Mouse (Mus musculus) cerebellum, postnatal 4 days (tissue): ENCODE results near the gene Clhc1.
"Not testable (repeated sequence)": the region's sequence is repeated elsewhere in the genome, so short reads cannot be mapped to it uniquely, and the experiment has no call there.

Experiments used
- DNase-seq, 2 experiments: peaks; one replicate each; pipeline ENCODE4 v3.0.0; 2022; ENCODE audit warnings: low spot score in 2 of 2, mixed read lengths in 1 of 2

Gene Clhc1

DNA sequence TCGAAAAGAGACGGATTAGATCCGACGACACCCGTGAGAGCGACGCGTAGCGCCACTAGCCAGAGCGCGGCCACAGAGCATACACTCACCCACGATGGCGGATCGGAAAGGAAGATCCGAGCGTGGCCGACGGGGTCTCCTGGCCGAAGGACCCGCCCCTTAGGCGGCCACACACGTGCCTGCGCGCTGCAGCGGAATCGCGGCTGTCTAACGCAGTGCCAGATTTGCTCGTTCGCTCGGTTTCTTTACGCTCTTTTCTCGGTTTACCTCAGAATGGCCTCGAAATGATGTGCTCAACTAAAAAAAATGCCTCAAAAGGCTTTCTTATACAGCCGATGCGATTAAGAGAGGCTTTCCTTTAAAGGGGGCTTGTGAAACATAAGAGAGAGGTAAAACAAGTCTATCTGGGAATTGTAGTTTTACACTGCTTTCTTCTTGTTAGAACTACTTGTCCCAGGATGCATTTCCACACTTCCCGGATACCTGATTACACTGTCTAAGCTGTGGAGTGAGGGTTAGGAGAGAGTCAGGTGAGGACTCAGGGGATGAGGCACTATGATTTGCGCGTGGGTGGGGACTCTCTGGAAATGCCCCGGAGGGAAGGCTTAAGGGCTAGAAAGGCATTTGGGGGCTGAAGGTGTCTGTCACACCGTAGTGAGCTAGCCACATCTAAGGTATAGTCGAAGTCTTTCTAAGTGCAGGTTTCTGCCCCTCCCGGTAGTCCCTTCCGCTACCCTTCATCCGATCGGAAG lies at the start of gene Clhc1, which contains the start of gene Rps27a:
Clhc1 (plus strand) TSS at position 199 of the 752 bp plus-strand sequence.
Rps27a (minus strand) TSS at position 358 of the 752 bp plus-strand sequence.
- DNase-seq = peak; percentile 86 to 90

- no peak for DNase-seq
Measured at GRCm38 (mm10) chr11:29503948-29504893, 43.5 kb upstream of the Clhc1 start.

- DNase-seq = no peak
Measured at GRCm38 (mm10) chr11:29504899-29505625, 42.7 kb upstream of the Clhc1 start.

DNA sequence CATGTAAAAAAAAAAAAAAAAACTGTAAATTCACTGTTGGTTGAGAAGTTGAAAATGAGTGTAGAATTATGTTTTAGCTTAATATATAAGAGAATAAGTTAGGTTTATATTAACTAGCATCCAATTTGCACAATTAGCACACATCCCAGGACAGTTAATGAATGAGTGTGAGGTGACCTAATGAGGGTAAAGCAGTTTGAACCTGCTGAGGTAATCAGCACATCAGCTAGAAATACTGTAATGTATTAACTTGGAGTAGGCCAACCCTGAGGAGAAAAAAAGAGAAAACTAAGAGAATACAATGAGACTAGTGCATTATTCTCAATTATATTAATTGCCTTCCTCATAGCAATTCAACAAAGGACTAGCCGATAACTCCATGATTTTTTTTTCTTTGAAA lies 38.3 kb upstream of the Clhc1 start:
- no peak for DNase-seq

- no peak for DNase-seq
Measured at GRCm38 (mm10) chr11:29512818-29513535, 34.8 kb upstream of the Clhc1 start.

GRCm38 (mm10) chr11:29514325-29514681 lies 33.4 kb upstream of the Clhc1 start:
- no peak for DNase-seq

DNA sequence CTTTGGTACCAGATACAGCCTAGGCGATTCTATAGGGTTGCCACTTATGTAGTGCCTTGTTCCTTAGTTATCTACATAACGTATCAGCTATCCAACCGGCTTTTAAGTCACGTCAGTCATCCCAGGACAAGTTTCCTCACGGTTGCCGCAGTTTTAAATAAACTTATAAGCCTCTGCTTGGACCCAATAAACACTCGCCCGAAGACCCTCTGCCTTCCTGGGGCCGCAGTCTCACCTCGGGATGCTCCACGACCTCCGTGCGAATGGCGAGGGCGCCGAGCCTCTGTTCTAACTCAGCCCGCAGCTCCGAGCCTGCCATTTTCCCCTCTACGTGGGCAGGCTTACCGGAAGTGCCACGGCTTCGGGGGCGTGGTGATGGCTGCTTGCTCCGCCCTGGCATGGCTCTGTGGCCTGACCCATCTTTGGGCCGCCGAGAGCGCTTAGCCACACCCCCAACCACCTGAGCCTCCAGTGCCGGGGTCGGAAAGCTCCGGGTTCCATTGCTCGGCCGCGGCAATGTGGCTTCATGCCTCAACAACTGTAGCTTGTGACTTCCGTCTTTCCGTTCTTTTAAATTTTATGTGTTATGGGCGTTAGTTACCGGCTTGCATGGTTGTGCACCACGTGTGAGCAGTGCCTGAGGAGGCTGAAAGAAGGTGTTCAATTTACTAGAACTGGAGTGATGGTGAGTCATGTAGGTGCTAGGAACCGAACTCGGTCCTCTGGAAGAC lies 32.9 kb upstream of the Clhc1 start, which contains the start of gene Prorsd1:
Prorsd1 (minus strand) TSS at position 352 of the 731 bp plus-strand sequence.
- DNase-seq = peak; percentile 72 to 82

- DNase-seq = peak; percentile 55 to 81
Measured at GRCm38 (mm10) chr11:29525988-29526794, 21.6 kb upstream of the Clhc1 start, which contains the start of gene Mtif2. TSS of gene Mtif2 (plus strand) at chr11:29526408.

- no peak for DNase-seq
Measured at GRCm38 (mm10) chr11:29538201-29538600, 9.5 kb upstream of the Clhc1 start.

- DNase-seq = no peak
Measured at GRCm38 (mm10) chr11:29544225-29544945, 3.4 kb upstream of the Clhc1 start.

- not testable (repeated sequence) for DNase-seq
Measured at GRCm38 (mm10) chr11:29545150-29545752, 2.5 kb upstream of the Clhc1 start.

- DNase-seq = not testable (repeated sequence)
Measured at GRCm38 (mm10) chr11:29546297-29546696, 1.5 kb upstream of the Clhc1 start.

DNA sequence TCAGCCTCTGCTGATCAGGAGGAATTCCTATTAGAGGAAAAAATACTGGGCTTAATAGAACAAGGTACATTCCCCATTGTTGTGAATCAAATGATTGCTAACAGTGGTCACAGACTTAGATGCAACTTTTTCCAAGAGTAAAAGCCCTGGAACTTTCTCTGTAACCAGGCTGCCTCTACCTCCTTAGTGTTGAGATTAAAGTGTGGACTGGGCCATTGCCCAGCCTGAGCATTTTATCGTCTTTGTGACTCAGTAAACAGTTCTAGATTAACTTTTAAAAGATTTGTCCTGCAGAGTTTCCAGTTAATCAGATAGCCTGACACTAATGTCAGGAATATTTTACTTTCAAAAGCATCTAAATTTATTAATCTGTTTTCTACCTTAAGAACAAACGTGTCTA lies 988 bp upstream of the Clhc1 start:
- DNase-seq = no peak

DNA sequence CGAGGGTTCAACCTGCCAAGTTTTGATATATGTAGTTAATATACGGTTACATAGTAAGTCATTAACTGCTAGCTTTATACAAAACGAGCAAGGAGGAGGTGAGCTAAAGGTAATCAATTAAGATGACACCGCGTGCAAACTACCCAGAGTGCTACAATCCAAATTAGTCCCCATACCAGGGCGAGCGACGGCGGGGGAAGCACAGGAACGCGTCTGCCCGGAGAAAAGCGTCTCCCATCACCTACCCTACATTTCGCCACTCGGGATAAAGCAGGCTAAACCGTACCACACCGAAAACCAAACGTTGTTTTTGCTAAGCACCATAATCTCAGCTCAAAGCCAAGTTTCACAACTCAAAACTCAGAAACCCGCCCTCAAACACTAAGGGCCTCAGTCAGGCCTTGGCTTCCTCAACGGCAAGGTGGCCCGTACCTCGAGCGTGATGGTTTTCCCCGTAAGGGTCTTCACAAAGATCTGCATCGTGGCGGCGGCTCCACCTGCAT lies 450 bp upstream of the Clhc1 start:
- DNase-seq = no peak

GRCm38 (mm10) chr11:29548504-29549424 lies 1.0 kb downstream of the Clhc1 start:
- no peak for DNase-seq

DNA sequence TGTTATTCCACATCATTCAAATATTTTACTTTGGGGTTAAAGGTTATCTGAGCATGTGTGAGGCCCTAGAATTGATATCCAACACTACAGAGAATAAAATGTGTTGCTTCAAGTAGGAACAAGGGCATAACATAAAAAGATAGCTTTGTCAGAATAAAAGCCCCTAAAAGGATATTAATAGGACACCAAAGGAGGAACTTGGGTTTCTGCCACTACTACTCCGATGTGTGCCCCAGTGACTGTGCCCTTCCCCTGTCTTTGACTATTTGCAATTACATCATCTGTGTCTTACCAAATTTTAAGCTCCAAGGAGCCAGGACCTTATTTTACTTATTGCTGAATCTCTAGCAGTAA lies 1.7 kb downstream of the Clhc1 start:
- DNase-seq = no peak

GRCm38 (mm10) chr11:29560452-29560851 lies 12.7 kb downstream of the Clhc1 start:
- DNase-seq = no peak
